8 mouse cellular contexts compared by ENCODE assay signal in genomic region chr2:94407441-94407840, GRCm38 (mm10). TPM values are rescaled to one million over a fixed set of nuclear protein-coding genes. Genes with fewer than 3 reads are reported as not detected.
DNase-seq lines count a peak whose midpoint lies in the region; ATAC-seq and TF ChIP-seq lines count a peak whose summit lies in the region.

No protein-coding gene starts in this region.

- peak overlapping the region; percentile 91 for H3K9ac ChIP-seq in heart, embryonic 14.5 days (ENCODE audit: low read length)
- peak overlapping the region; percentile 88 for H3K9ac ChIP-seq in forebrain, postnatal 0 days
- H3K9ac ChIP-seq in liver, postnatal 0 days (replicated peaks): peak overlapping the region; percentile 96

- H3K36me3 ChIP-seq in heart, embryonic 14.5 days (ENCODE audit: control insufficient read depth, insufficient read depth, low read length): peaks cover 24% of the 10 kb centered on the region
- H3K36me3 ChIP-seq in G1E (replicated peaks): peaks cover 36% of the 10 kb centered on the region
- peaks cover 11% of the 10 kb centered on the region; the same call in 1 of the 2 replicates for H3K36me3 ChIP-seq in forebrain, postnatal 0 days (ENCODE audit: insufficient read depth)
- peaks cover 17% of the 10 kb centered on the region; the same call in 1 of the 2 replicates for H3K36me3 ChIP-seq in liver, postnatal 0 days (replicated peaks; ENCODE audit: insufficient read depth, low read length)

- H3K4me3 ChIP-seq in heart, embryonic 14.5 days (ENCODE audit: control insufficient read depth in 1 of 2, insufficient read depth in 1 of 2, low read depth in 1 of 2, low read length in 2 of 2): peak overlapping the region; percentile 69 to 98; a peak in 3 of 4 replicates
- peak overlapping the region; percentile 96 for H3K4me3 ChIP-seq in G1E (ENCODE audit: low read depth, low read length)
- H3K4me3 ChIP-seq in forebrain, postnatal 0 days (ENCODE audit: low read depth, low read length): peak overlapping the region; percentile 82
- peak overlapping the region; percentile 92 for H3K4me3 ChIP-seq in liver, postnatal 0 days (ENCODE audit: low read depth, low read length)

- WGBS in heart, embryonic 14.5 days: 34% methylated on average over 3 of the region's 3 CpGs
- 28% methylated on average over 3 of the region's 3 CpGs for WGBS in forebrain, postnatal 0 days
- 21% methylated on average over 3 of the region's 3 CpGs for WGBS in liver, postnatal 0 days (ENCODE audit: insufficient replicate concordance)

- H3K27me3 ChIP-seq in heart, embryonic 14.5 days (ENCODE audit: control insufficient read depth, insufficient read depth, low read length): no peaks in the 10 kb centered on the region
- H3K27me3 ChIP-seq in G1E (ENCODE audit: insufficient read depth, low read length): no peaks in the 10 kb centered on the region
- H3K27me3 ChIP-seq in forebrain, postnatal 0 days (ENCODE audit: insufficient read depth, low read length): no peaks in the 10 kb centered on the region
- no peaks in the 10 kb centered on the region for H3K27me3 ChIP-seq in liver, postnatal 0 days (ENCODE audit: insufficient read depth, low read length)

- DNase-seq in heart, adult 8-10 months (ENCODE audit: low spot score): no peak
- no peak for DNase-seq in G1E (ENCODE audit: low spot score)
- DNase-seq in forebrain, postnatal 0 days: no peak
- no peak for DNase-seq in liver, postnatal 0 days
- no peak for DNase-seq in ovary, postnatal 36 days (ENCODE audit: low spot score)
- no peak for DNase-seq in urinary bladder, postnatal 4 days (ENCODE audit: low spot score in 2 of 2)
- DNase-seq in spleen, postnatal 4 days (ENCODE audit: low spot score in 2 of 2): no peak

- H3K4me1 ChIP-seq in heart, embryonic 14.5 days (ENCODE audit: control insufficient read depth in 2 of 2, insufficient read depth in 2 of 2, low read length in 2 of 2): peaks cover 5 to 23% of the 10 kb centered on the region in 2 experiments
- H3K4me1 ChIP-seq in G1E (ENCODE audit: insufficient read depth, low read depth, low read length): peaks cover 19% of the 10 kb centered on the region
- peaks cover 16% of the 10 kb centered on the region for H3K4me1 ChIP-seq in forebrain, postnatal 0 days (ENCODE audit: insufficient read depth)
- H3K4me1 ChIP-seq in liver, postnatal 0 days (ENCODE audit: insufficient read depth): peaks cover 32% of the 10 kb centered on the region

- TF ChIP-seq EP300 in liver, postnatal 0 days (IDR thresholded peaks at IDR 0.05; ENCODE audit: low read depth): no peak

- peak overlapping the region; percentile 70 for H3K4me2 ChIP-seq in heart, embryonic 14.5 days (ENCODE audit: low read length)
- peak overlapping the region; percentile 80 for H3K4me2 ChIP-seq in forebrain, postnatal 0 days (ENCODE audit: low read depth)
- peak overlapping the region; percentile 85 for H3K4me2 ChIP-seq in liver, postnatal 0 days (ENCODE audit: low read depth, low read length)

- H3K27ac ChIP-seq in heart, embryonic 14.5 days (replicated peaks in 1 of 2; ENCODE audit: control insufficient read depth in 1 of 2, insufficient read depth in 1 of 2, low read depth in 2 of 2, low read length in 2 of 2): no peak overlapping the region
- no peak overlapping the region for H3K27ac ChIP-seq in forebrain, postnatal 0 days (ENCODE audit: low read depth, low read length)
- H3K27ac ChIP-seq in liver, postnatal 0 days (ENCODE audit: low read depth): peak overlapping the region; percentile 92; the same call in 1 of the 2 replicates

- ATAC-seq in heart, embryonic 14.5 days (ENCODE audit: insufficient number of reproducible peaks, insufficient read depth, low FRiP score, low read depth): no peak
- no peak for ATAC-seq in G1E (ENCODE audit: extremely low read depth, insufficient number of reproducible peaks, low FRiP score, poor library complexity, severe bottlenecking)
- no peak for ATAC-seq in forebrain, postnatal 0 days
- ATAC-seq in liver, postnatal 0 days: no peak

- TF ChIP-seq CTCF in G1E (IDR thresholded peaks at IDR 0.05; ENCODE audit: low read depth, low read length): no peak
- no peak for TF ChIP-seq CTCF in forebrain, postnatal 0 days (IDR thresholded peaks at IDR 0.05; ENCODE audit: low read depth)
- no peak for TF ChIP-seq CTCF in liver, postnatal 0 days (IDR thresholded peaks at IDR 0.05; ENCODE audit: low read depth)

- H3K9me3 ChIP-seq in heart, embryonic 14.5 days (ENCODE audit: control insufficient read depth, low read length): no peaks in the 10 kb centered on the region
- H3K9me3 ChIP-seq in G1E (replicated peaks): no peaks in the 10 kb centered on the region
- no peaks in the 10 kb centered on the region for H3K9me3 ChIP-seq in forebrain, postnatal 0 days (ENCODE audit: low read length)
- no peaks in the 10 kb centered on the region for H3K9me3 ChIP-seq in liver, postnatal 0 days (ENCODE audit: low read length)

RNA-seq across cellular contexts. Expression of gene Ttc17, which starts 1.0 kb away (rescaled TPM):
- polyA plus RNA-seq in heart, embryonic 14.5 days (2014; fragmentation: Nextera tagmentation; extraction: Ambion mirVana): 18.6 and 19.0 TPM in 2 replicates
- 10 to 100 TPM; 30.0 to 38.2 (median 35.3) TPM for total RNA-seq in heart, adult 8-10 months (2022)
- total RNA-seq in G1E (2014; fragmentation: Nextera tagmentation) (33.0 and 33.2 TPM in 2 replicates), G1E (2017) (15.2 and 18.9 TPM in 2 replicates)
- polyA plus RNA-seq in G1E (2012): 2.5 and 4.1 TPM in 2 replicates
- total RNA-seq in forebrain, postnatal 0 days (2014; rRNA removed): 20.2 and 22.3 TPM in 2 replicates
- polyA plus RNA-seq in forebrain, postnatal 0 days (2015; fragmentation: Nextera tagmentation; extraction: Ambion mirVana): 12.8 and 17.1 TPM in 2 replicates
- polyA plus RNA-seq in liver, postnatal 0 days (2015; fragmentation: Nextera tagmentation; extraction: Ambion mirVana): 15.2 and 19.6 TPM in 2 replicates

RNA-seq across cellular contexts. Expression of gene Api5, which starts 30.5 kb away (rescaled TPM):
- polyA plus RNA-seq in heart, embryonic 14.5 days (2014; fragmentation: Nextera tagmentation; extraction: Ambion mirVana): 84.1 and 90.7 TPM in 2 replicates
- total RNA-seq in heart, adult 8-10 months (2022): 10 to 100 TPM; 26.9 to 29.9 (median 28.6) TPM
- total RNA-seq in G1E (2014; fragmentation: Nextera tagmentation) (164 and 174 TPM in 2 replicates), G1E (2017) (138 and 155 TPM in 2 replicates)
- polyA plus RNA-seq in G1E (2012): 71.9 and 77.7 TPM in 2 replicates
- 69.4 and 70.8 TPM in 2 replicates for total RNA-seq in forebrain, postnatal 0 days (2014; rRNA removed)
- polyA plus RNA-seq in forebrain, postnatal 0 days (2015; fragmentation: Nextera tagmentation; extraction: Ambion mirVana): 64.6 and 70.9 TPM in 2 replicates
- polyA plus RNA-seq in liver, postnatal 0 days (2015; fragmentation: Nextera tagmentation; extraction: Ambion mirVana): 36.1 and 42.3 TPM in 2 replicates
